Mouse (Mus musculus) testis, adult 2 months (tissue): ENCODE results near the gene Wasl.

Source experiments
- CTCF ChIP-seq: fragments of 200-500 bp; IDR thresholded peaks from 2 replicates; pipeline ENCODE4 v1.5.1; 2012; ENCODE audit warnings: low read depth, mild to moderate bottlenecking, inconsistent platforms, low read length, moderate library complexity; ENCODE audit not compliant: control insufficient read depth, insufficient read depth, insufficient replicate concordance
- POLR2A ChIP-seq: fragments of 200-500 bp; IDR thresholded peaks from 2 replicates; pipeline ENCODE4 v1.6.1; 2012; ENCODE audit warnings: low read depth, mild to moderate bottlenecking, inconsistent platforms, low read length, moderate library complexity; ENCODE audit not compliant: control insufficient read depth

- TF ChIP-seq POLR2A (no peak), CTCF (no peak)
Observed at GRCm38 (mm10) chr6:24606512-24606911, 58.3 kb downstream of the Wasl start.
